Mouse (Mus musculus) urinary bladder, postnatal 4 days (tissue): Measurements from ENCODE around the gene Ppp1cb.

ENCODE experiments used
- DNase-seq, 2 experiments: peaks; one replicate each; pipeline ENCODE4 v3.0.0; 2021 to 2022; ENCODE audit warnings: low spot score in 2 of 2

Ppp1cb gene

DNA sequence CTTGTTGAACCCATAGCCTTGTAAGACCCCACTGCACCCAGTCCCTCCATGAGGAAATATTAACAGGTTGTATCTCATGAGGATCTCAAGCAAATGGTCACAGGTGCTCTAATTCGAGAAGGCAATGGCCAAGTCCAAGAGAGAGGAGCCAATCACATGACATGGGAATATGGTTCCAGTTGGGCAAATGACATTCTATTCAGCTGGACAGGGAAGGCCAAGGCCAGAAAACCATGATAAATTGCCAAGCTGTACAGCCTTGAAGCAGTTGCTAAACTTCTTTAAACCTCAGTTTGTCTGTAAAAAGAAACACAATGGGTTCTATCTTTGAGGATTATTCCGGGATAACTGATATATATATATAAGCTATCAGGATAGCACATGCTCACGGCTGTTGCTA lies 14.7 kb upstream of the Ppp1cb start:
- no peak for DNase-seq

DNA sequence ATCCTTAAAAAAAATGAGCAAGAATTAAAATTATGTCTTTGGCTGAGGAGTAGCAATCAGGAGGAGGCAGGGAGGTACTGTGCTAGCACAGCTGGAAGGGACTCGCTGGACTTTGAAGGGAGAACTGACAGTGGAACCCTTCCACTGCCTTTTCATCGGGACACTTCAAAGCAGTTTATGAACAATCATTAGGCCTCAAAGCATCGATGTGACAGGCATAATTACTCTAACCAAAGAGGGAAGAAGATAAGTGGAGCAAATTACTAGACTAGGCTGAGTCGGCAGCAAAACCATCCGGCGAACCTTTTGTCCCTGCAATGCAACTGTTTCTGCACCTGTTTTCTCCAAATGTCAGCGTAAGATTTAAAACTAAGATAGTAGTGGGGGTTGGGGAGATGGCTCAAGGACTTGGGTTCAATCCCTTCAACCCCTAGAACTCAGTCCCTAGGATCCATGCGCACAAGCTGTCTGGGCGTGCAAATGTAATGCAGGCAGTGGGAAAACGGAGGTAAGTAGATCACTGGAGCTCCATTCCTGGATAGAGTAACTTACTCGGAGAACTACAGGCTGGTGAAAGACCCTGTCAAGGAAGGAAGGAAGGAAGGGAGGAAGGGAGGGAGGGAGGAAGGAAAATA lies 13.2 kb upstream of the Ppp1cb start:
- DNase-seq, result no peak

DNA sequence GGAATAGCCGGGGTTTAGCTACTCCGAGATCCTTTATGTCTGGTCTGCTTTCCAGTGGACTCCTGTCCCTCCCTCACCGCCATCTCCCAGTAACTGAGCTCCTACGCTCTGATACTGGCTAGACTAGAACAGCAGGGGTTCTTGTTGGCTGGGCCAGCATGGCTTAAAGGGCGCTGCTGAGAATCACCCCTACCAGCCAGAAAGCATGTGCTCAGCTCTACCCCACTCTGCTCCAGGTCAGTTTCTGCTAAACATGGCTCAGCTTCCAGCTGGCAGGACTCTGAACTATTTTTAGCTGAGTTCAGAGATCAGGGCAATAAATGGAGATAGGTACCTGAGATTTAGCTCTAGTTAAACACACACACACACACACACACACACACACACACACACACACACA lies 12.2 kb upstream of the Ppp1cb start:
- DNase-seq, result no peak

DNA sequence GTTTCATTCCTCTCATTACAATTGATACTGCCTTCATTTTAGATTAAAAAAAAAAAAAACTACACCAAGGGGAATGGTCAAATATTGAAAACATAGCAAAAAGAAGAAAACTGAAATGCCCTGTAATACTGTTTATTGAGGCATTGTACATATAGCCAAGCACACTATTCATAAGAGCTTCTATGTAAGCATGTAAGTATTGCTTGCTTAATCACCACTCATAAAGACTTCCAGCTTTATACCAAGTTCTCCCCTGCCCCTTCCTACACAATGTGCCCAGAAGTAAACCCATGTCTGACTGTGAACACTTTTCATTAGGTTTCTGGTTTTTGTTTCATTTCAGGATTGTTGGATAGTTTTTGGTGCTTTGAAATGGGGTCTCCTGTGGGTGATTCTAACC lies 11.8 kb upstream of the Ppp1cb start:
- DNase-seq, result no peak

DNA sequence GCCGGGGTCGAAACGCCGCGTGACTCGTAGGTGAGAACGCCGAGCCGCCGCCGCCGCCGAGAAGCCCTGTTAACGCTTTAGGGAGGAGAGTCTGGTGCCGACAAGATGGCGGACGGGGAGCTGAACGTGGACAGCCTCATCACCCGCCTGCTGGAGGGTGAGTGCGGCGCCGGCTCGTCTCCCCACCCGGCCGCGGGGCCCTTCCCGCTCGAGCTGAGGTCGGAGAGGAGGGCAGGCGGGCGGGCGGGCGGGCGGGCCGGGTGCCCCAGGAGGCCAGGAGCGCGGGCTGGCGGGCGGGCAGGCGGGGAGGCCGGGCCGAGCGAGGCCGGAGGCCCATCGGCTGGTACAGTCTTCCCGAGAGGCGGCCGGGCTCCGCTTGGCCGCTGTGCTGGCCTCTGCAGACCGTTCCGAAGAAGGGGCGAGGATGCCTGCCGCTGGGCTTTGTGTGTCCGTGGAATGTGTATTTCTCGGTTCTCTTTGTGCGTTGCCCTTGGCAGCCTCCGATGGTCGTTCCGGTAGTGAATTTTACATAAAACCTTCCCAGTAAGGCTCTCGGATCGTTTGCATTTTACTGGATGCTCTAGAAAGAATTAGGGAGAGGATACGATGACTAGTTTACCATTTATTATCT lies 723 bp downstream of the Ppp1cb start:
- no peak for DNase-seq

DNA sequence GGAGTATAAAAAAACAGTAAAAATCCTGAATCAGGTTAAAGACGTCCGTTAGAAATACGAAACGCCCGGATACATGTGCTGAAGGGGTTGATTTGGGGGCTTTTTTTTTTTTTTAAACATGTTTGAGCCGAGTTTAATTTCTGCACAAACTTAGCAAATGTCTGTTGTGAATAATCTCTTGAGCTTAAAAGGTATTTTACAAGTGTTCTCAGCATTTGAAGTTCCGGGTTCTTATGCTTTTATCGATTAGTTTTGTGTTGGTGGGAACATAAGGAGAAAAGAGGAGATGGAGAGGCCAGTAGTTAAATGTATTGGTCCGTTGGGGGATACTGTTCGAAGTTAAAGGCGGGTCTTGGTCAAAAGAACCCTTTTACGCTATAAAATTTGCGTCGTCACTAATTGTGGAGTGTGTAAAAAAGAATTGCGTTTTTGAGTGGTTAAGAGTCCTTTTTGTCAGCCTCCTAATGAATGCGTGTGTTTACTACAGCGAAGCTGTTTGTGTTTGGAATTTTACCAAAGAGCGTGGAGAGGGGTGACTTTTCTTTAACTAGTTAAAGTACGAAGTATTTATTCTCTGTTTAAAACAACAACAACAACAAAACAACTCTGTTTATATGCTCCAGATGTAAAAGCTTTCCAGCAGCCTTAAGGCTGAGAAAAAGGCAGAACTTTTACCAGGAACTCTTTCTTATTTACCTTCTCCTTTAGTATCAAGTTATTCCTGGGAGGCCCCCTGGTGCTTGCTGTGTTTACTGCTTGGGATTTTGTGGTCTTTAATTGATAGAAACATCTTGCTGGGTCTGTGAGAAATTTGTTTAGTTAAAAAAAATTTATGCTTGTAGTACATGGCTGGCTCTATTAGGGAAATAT lies 1.5 kb downstream of the Ppp1cb start:
- DNase-seq, result peak in 1 of 2 experiments; percentile 33

DNA sequence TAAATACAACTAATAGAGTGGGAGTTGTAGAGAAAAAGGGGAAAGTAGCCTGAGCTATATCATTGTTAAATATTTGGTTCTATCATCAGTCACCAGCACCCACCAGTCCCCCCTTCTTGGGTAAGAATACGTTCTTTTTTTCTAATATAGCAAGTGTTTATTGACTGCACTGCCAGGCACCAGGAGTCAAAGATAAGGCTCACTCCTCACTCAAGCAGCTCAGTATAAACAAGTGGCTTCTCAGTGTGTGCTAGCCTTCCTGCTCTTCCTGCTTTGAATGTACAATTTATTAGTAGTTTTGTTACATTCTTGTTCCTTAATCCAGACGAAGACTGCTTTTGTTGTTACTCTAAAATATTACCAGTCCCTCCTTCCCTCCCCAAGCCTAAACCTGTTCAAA lies 2.3 kb downstream of the Ppp1cb start:
- no peak for DNase-seq

DNA sequence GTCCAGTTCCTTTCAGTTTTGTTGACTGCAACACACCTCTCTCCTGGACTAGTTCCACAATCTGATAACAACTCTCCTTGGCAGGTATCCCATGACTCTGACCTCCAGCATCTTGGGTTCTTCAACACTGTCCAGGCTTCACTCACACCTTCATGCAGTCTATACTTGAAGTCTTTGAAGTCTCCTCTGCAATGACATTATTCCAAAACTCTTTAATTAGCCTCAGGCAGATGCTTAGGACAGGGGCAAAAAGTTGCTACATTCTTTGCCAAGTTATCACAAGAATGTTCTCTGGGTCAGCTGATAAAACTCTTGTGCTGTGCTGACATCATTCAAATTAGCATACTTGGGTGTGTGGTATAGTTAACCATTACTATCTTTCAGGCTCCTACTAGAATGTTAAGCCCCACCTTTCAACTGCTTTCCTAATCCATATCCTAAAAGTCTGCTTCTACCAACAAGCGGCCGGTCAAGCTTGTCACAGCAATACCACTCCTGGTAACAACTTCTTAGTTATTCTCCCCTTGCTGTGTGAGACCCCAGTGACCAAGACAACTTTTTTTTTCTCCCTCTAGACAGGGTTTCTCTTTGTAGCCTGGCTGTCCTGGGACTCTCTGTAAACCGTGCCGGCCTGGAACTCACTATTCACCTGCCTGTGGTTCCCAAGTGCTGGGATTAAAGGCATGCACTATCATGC lies 13.8 kb downstream of the Ppp1cb start:
- DNase-seq, result no peak

DNA sequence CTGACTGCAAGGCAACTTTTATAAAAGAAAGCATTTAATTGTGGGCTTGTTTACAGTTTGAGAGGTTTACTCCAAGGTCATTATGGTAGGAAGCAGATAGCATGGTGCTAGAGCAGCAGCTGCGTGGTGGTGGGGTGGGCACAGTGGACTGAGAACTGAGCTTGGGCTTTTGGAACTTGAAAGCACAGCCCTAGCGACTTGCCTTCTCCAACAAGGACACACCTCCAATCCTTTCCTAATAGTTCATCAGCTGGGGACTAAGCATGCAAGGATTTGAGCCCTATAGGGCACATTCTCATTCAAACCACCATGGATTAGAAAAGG lies 14.3 kb downstream of the Ppp1cb start:
- no peak for DNase-seq

DNA sequence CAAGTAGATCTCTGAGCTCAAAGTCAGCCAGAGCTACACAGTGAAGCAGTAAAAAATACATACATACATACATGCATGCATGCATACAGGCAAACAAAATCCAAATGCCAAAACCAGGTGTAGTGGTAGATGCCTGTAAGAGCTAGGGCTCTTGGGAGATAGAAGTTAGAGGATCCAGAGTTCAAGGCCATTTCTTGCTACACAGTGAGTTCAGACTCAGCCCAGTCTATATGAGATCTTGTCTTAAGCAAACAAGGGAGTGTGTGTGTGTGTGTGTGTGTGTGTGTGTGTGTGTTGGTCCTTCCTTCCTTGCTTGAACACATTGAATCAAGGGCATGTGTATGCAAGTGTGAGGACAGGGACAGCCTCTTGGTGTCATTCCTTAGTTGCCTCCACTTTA lies 17.9 kb downstream of the Ppp1cb start:
- DNase-seq, result no peak

DNA sequence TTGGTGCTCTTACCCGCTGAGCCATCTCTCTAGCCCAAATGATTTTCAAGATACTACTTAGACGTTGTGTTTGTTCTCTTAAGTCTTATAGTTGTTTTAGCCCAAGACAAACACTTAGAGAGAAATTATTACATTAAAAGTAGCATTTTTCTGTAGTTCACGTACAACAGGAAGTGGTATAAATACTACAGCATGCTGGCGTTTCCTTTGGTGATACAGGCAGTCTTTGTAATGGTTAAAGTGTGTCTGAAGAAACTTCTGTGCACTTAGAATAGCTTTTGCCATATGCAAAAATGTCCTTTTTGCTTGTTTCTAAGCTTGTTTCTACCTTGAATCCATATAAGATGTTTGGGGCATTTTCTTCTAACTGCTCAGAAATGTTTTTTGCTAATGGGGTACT lies 20.3 kb downstream of the Ppp1cb start:
- DNase-seq, result no peak

DNA sequence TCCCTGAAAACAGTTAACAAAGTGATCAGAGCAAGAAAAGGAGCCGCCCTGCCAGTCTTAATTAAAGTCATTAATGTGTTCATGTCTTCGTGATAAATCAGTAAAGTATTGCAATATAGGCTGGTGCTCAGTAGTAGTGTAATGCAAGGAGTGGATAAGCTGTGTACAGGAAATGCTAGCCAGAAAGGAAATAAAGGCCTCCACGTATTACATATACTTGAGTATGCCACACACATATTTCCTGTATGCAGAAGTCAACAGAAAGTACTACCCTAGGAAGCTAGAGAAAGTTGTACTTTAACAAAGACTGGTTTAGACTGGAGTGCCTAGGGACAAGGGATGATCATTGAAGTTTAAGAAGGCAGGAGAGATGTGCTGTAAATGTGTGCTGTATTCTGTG lies 26.8 kb downstream of the Ppp1cb start:
- no peak for DNase-seq

DNA sequence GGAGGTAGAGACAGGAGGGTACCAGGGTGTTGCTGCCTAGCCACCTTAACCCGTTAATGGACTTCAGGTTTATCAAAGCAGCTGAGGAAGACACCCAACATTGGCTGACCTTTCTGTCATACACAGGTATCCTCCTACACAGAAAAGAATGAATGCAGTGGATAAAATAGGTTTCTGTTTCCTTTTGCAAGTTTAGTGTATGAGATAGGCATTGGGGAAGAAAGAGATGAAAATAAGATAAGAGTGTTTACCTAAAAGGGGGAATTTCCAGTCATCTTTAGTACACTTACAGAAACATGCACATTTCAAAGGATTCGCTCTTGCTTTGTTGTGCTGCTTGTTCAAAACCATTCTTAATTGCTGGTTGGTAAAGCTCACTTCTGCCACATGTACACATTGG lies 29.4 kb downstream of the Ppp1cb start:
- no peak for DNase-seq

DNA sequence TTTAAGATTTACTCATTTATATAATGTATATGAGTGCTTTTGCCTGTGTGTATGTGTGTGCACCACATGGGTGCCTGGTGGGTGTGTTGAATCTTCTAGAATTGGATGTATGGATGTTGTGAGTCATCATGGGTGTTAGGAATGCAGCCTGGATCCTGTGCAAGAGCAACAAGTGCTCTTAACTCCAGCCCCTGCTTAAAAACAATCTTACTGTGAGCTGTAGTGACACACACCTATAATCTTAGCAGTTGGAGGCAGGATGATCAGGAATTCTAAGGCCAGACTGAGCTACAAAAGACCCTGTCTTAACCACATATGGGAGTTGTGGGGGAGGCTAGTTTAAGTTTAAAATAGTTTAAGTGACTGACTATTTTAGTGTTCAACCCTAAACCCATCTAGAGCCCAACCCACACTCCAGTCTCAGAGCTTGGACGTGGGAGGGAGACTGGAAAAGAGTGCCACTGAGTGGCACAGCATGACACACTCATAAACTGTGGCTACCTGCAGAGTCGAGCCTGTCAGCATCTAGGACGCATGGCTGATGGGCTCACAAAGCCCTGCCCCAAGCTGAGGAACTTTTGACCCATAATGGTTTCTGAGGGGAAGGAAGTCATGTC lies 35.5 kb downstream of the Ppp1cb start:
- DNase-seq, result no peak

DNA sequence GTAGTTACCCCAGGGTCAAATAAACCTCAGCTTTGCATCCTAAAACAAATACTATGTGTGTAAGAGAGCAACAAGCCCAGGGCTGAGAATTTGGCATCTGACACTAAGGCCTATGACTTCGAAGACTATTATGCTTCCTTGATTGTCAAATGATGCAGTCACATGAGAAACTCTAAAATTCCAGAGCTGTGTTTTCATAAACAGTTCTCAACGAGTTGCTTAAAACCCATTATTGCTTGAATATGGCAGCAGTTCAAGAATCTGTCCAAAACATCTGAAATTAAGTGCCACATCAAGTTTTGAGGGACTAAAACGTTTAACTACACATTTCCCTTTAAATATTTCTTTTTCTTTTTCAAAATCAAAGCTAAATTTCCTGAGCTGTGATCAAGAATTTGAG lies 50.1 kb downstream of the Ppp1cb start:
- DNase-seq, result no peak

DNA sequence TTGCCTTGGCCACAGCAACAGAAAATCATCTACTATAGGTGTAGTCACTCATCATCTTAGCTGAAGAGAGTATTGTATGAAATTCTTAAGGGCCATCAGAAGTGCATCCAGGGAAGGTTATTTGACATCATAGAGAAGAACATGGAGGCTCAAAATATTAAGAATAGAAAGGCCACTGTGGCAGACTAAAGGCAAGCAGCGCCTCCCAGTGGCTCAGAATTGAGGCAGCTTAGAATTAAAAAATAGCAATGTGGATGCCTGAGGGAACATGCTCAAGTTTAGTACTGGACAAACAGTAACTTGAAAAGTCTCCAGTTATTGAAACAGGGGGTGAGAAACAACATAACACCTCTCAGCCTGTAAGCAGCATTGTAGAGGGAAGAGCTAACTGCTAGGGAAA lies 61.7 kb downstream of the Ppp1cb start:
- no peak for DNase-seq

DNA sequence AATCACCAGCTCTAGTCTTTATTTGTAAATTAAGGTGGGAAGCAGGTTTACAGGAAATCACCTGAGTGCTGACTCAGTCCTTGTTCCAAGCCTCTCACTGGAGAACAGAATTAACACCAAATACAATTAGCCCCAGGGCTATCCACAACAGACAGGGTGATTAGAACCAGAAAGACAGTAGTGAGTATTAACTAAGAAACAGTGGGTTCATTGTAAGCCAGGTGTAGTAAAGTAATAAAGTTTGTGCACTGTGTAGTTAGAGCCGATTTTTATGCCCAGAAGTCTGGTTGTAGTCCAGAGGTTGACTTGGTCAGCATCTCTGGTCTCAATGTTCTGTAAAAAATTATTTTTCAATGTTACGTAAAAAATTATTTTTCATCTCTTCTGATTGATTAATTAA lies 90.8 kb downstream of the Ppp1cb start:
- DNase-seq, result no peak

DNA sequence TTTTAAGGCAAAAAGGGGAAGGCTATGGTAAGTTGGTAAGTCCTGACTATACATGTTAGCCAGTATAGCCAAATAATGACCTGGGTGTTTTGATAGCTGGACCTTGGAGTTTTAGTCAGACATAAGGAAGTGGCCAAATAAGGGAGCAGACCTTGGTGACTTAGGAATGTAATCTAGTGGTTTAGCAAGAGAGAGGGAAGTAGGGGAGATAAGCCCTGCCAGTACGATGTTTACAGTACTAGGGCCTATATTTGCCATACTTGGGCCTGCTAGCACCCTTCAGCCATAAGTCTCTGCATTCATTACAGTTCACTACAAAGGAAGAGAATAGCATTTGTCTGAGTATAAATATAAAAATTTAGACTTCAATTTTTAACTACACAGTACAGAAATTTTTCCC lies 106.1 kb downstream of the Ppp1cb start:
- DNase-seq, result no peak
